Mouse (Mus musculus) C2C12 (cell line): Measurements from ENCODE around the gene Krtap1-4. TPM values are rescaled to one million over a fixed set of nuclear protein-coding genes. Genes with fewer than 3 reads are reported as not detected.

Experiments
- H3K27me3 ChIP-seq: one replicate; pipeline ENCODE4 v1.6.1; 2011; ENCODE audit not compliant: control insufficient read depth, insufficient read depth, insufficient read length
- H3K36me3 ChIP-seq: one replicate; pipeline ENCODE4 v1.6.1; 2011; ENCODE audit not compliant: control insufficient read depth, insufficient read depth
- H3K4me3 ChIP-seq: one replicate; pipeline ENCODE4 v1.5.1; 2011; ENCODE audit warnings: mild to moderate bottlenecking, control low read depth; ENCODE audit not compliant: poor library complexity, insufficient read depth, severe bottlenecking
- H3K79me2 ChIP-seq: one replicate; pipeline ENCODE4 v1.6.1; 2011; ENCODE audit not compliant: control insufficient read depth, insufficient read depth
- H3K79me3 ChIP-seq: one replicate; pipeline ENCODE4 v1.6.1; 2011; ENCODE audit warnings: low read depth, control low read depth
- H3ac ChIP-seq: one replicate; pipeline ENCODE3; 2011; ENCODE audit warnings: low read depth; ENCODE audit not compliant: control insufficient read depth, insufficient read length
- CEBPB ChIP-seq: IDR thresholded peaks from one replicate; pipeline ENCODE4 v1.6.1; 2011; ENCODE audit warnings: low read depth, mild to moderate bottlenecking, control low read depth, moderate library complexity
- CTCF ChIP-seq: IDR thresholded peaks from one replicate; pipeline ENCODE4 v1.5.1; 2011; ENCODE audit not compliant: control insufficient read depth, insufficient read depth, insufficient read length
- FOSL1 ChIP-seq: IDR thresholded peaks from one replicate; pipeline ENCODE4 v1.8.0; 2011; ENCODE audit warnings: mild to moderate bottlenecking, low read length; ENCODE audit not compliant: poor library complexity, insufficient read depth, severe bottlenecking
- MAX ChIP-seq: IDR thresholded peaks from one replicate; pipeline ENCODE4 v1.6.1; 2011; ENCODE audit warnings: mild to moderate bottlenecking, control low read depth
- MYOD1 ChIP-seq: IDR thresholded peaks from one replicate; pipeline ENCODE4 v1.6.1; 2011; ENCODE audit warnings: low read depth; ENCODE audit not compliant: control insufficient read depth, insufficient read length
- MYOG ChIP-seq: IDR thresholded peaks from one replicate; pipeline ENCODE4 v1.6.1; 2011; ENCODE audit not compliant: control insufficient read depth, insufficient read length; ENCODE audit errors: extremely low read depth
- USF1 ChIP-seq: IDR thresholded peaks from one replicate; pipeline ENCODE4 v1.6.1; 2011; ENCODE audit warnings: low read depth, mild to moderate bottlenecking, control low read depth, moderate library complexity
- polyA plus RNA-seq: library from polyadenylated mRNA; unstranded; fragments of >200 nt; fragmentation: generic; extraction: Trizol; gene quantifications from one replicate; pipeline ENCODE4 v1.2.1, GENCODE M21; 2012; ENCODE audit warnings: missing spikeins

Krtap1-4 gene
- polyA plus RNA-seq, 1 experiment, result not detected

GRCm38 (mm10) chr11:99557976-99558745 lies 25.3 kb downstream of the Krtap1-4 start:
- TF ChIP-seq CEBPB, result no peak
- TF ChIP-seq USF1, result no peak
- TF ChIP-seq MAX, result no peak
- TF ChIP-seq FOSL1, result no peak
- TF ChIP-seq MYOD1, result no peak
- TF ChIP-seq MYOG, result no peak
- TF ChIP-seq CTCF, result no peak
- no peaks in the 10 kb centered on the region for H3K36me3 ChIP-seq
- H3K79me3 ChIP-seq, result no peaks in the 10 kb centered on the region
- H3K4me3 ChIP-seq, result no peak overlapping the region
- H3K27me3 ChIP-seq, result no peaks in the 10 kb centered on the region
- no peak overlapping the region for H3ac ChIP-seq
- no peaks in the 10 kb centered on the region for H3K79me2 ChIP-seq

DNA sequence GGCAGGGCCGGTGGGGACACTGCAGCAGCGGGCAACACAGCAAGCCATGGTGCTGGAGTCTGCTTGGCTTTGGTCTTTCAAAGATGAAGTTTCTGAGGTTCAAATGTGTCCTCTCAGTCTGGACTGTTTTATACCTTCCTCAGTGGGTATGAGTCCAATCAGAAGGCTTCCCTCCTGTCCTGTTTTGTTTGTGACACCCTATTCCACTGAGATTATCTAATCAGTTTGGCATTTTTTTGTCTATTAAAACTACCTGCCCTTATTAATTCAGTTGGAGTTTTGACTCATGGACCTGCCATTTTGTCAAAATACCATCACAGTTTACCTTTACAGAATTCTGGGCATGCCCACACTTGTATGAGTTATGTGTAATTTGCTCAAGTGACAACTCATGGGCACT lies 26.7 kb downstream of the Krtap1-4 start, which contains the start of gene Krtap3-2:
Gene Krtap3-2 (minus strand): TSS at position 101 of the 400 bp plus-strand sequence.
- TF ChIP-seq FOSL1, result no peak
- H3K79me2 ChIP-seq, result no peaks in the 10 kb centered on the region

DNA sequence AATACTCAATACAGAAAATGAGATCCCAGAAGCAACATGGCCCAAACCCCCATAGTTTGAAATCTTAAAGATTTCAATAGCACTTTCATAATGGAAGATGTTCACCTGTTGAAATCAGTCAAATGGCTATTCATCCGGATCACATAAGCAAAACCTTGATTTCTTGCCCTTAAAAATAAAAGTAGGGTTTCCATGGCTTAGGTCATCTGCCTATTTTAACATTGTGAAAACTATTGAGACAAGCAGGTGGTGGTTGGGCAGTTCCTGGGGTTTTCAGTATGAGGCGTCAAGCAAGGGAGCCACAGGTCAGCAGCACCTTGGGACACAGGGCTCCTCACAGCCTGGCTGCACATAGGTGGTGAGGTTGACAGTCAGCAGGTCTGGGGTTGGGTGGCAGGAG lies 27.3 kb downstream of the Krtap1-4 start:
- no peaks in the 10 kb centered on the region for H3K79me2 ChIP-seq
- no peak overlapping the region for H3K4me3 ChIP-seq
- H3K27me3 ChIP-seq, result no peaks in the 10 kb centered on the region
- TF ChIP-seq MYOD1 (no peak), CTCF (no peak), MYOG (no peak), USF1 (no peak), MAX (no peak), CEBPB (no peak), FOSL1 (no peak)
- H3K36me3 ChIP-seq, result no peaks in the 10 kb centered on the region
- H3ac ChIP-seq, result no peak overlapping the region
- no peaks in the 10 kb centered on the region for H3K79me3 ChIP-seq

More for the DNA sequence above, 26.7 kb downstream of the Krtap1-4 start, which contains the start of gene Krtap3-2:
- no peak within 1 kb of the TSS for H3K4me3 ChIP-seq
- H3K79me3 ChIP-seq, result no peaks in the 10 kb centered on the region
- H3ac ChIP-seq, result no peak within 1 kb of the TSS
- no peaks in the 10 kb centered on the region for H3K27me3 ChIP-seq
- no peaks in the 10 kb centered on the region for H3K36me3 ChIP-seq

DNA sequence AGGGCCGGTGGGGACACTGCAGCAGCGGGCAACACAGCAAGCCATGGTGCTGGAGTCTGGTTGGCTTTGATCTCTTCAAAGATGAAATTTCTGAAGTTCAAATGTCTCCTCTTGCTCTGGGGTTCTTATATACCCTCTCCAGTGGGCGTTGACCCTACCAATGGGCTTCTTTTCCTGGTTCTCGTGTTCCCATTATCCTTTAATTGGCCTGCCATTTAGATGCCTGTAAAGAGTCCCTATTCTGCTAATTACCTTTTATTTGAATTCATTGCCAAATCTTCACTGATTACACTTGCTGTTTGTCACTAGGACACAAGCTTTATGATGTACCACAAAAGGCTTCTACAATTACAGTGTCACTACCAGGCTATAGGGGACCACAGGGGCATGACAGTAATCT lies 32.7 kb downstream of the Krtap1-4 start, which contains the start of gene Krtap3-3:
Gene Krtap3-3 (minus strand): TSS at position 101 of the 400 bp plus-strand sequence.
- H3K27me3 ChIP-seq, result no peaks in the 10 kb centered on the region
- no peaks in the 10 kb centered on the region for H3K36me3 ChIP-seq
- TF ChIP-seq MYOG (no peak), MAX (no peak), FOSL1 (no peak), MYOD1 (no peak), USF1 (no peak), CTCF (no peak), CEBPB (no peak)
- H3K79me2 ChIP-seq, result no peaks in the 10 kb centered on the region
- no peak within 1 kb of the TSS for H3K4me3 ChIP-seq
- no peaks in the 10 kb centered on the region for H3K79me3 ChIP-seq
- H3ac ChIP-seq, result no peak within 1 kb of the TSS

- no peak for TF ChIP-seq MAX
- no peak for TF ChIP-seq CEBPB
- no peak for TF ChIP-seq FOSL1
- no peak for TF ChIP-seq MYOD1
- no peak for TF ChIP-seq CTCF
- TF ChIP-seq MYOG, result no peak
- no peak for TF ChIP-seq USF1
- no peaks in the 10 kb centered on the region for H3K27me3 ChIP-seq
- no peaks in the 10 kb centered on the region for H3K36me3 ChIP-seq
- no peak overlapping the region for H3ac ChIP-seq
- H3K79me2 ChIP-seq, result no peaks in the 10 kb centered on the region
- H3K79me3 ChIP-seq, result no peaks in the 10 kb centered on the region
- no peak overlapping the region for H3K4me3 ChIP-seq
Measured at GRCm38 (mm10) chr11:99547892-99548291, 35.6 kb downstream of the Krtap1-4 start.

DNA sequence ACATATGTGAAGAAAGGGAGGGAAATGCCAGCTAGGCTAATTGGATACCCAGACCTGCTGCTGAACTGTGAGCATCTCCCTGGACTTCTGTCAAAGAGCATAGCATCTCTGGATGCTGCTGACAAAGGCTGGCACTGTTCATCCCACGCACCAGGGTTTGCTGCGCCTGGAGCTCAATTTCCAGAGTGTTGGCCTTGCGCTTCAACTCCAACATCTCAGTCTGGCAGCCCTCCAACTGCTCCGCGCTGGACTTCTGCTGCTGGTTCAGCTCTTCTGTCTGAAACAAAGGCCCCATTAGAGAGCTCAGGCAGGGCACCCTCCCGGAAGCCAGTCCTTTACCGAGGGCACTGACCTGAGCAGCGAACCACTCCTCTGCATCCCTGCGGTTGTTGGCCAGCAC lies 43.7 kb downstream of the Krtap1-4 start:
- no peaks in the 10 kb centered on the region for H3K79me2 ChIP-seq
- no peak overlapping the region for H3K4me3 ChIP-seq
- no peaks in the 10 kb centered on the region for H3K79me3 ChIP-seq
- no peaks in the 10 kb centered on the region for H3K36me3 ChIP-seq
- TF ChIP-seq CEBPB, result no peak
- no peak for TF ChIP-seq MYOD1
- no peak for TF ChIP-seq FOSL1
- no peak overlapping the region for H3ac ChIP-seq
- no peaks in the 10 kb centered on the region for H3K27me3 ChIP-seq

Other genes starting within 250 kb of the Krtap1-4 start
- not detected for gene Krt26, start 245.7 kb downstream of the Krtap1-4 start, polyA plus RNA-seq
- not detected for gene Krt27, start 232.6 kb downstream of the Krtap1-4 start, polyA plus RNA-seq
- gene Krt28, start 208.8 kb downstream of the Krtap1-4 start, polyA plus RNA-seq, result 0.02 TPM
- gene Krt10, start 194.3 kb downstream of the Krtap1-4 start, polyA plus RNA-seq, result 3.7 TPM
- gene Krt12, start 161.4 kb downstream of the Krtap1-4 start, polyA plus RNA-seq, result not detected
- gene Krt20, start 145.5 kb downstream of the Krtap1-4 start, polyA plus RNA-seq, result not detected
- gene Krt23, start 90.5 kb downstream of the Krtap1-4 start, polyA plus RNA-seq, result not detected
- gene Krt39, start 62.3 kb downstream of the Krtap1-4 start, polyA plus RNA-seq, result not detected
- gene Krt40, start 40.5 kb downstream of the Krtap1-4 start, polyA plus RNA-seq, result not detected
- gene Krtap3-3, start 32.8 kb downstream of the Krtap1-4 start, polyA plus RNA-seq, result not detected
- not detected for gene Krtap3-2, start 26.8 kb downstream of the Krtap1-4 start, polyA plus RNA-seq
- gene Gm11939, start 24.2 kb downstream of the Krtap1-4 start, polyA plus RNA-seq, result not detected
- gene Krtap3-1, start 17.0 kb downstream of the Krtap1-4 start, polyA plus RNA-seq, result not detected
- gene Krtap1-5, start 2.6 kb downstream of the Krtap1-4 start, polyA plus RNA-seq, result 0.04 TPM
- not detected for gene Krtap1-3, start 7.7 kb upstream of the Krtap1-4 start, polyA plus RNA-seq
- not detected for gene Krtap9-3, start 14.5 kb upstream of the Krtap1-4 start, polyA plus RNA-seq
- gene Gm11938, start 19.7 kb upstream of the Krtap1-4 start, polyA plus RNA-seq, result not detected
- gene Gm11937, start 26.5 kb upstream of the Krtap1-4 start, polyA plus RNA-seq, result not detected
- gene Krtap2-4, start 31.2 kb upstream of the Krtap1-4 start, polyA plus RNA-seq, result not detected
- gene Gm11562, start 36.8 kb upstream of the Krtap1-4 start, polyA plus RNA-seq, result not detected
- gene Krtap4-1, start 44.6 kb upstream of the Krtap1-4 start, polyA plus RNA-seq, result not detected
- not detected for gene Krtap4-2, start 51.4 kb upstream of the Krtap1-4 start, polyA plus RNA-seq
- not detected for gene Krtap4-7, start 60.4 kb upstream of the Krtap1-4 start, polyA plus RNA-seq
- not detected for gene Gm11555, start 66.6 kb upstream of the Krtap1-4 start, polyA plus RNA-seq
- not detected for gene Gm11563, start 75.3 kb upstream of the Krtap1-4 start, polyA plus RNA-seq
- gene Krtap4-6, start 82.3 kb upstream of the Krtap1-4 start, polyA plus RNA-seq, result not detected
- not detected for gene Gm14190, start 107.1 kb upstream of the Krtap1-4 start, polyA plus RNA-seq
- not detected for gene Gm14180, start 150.6 kb upstream of the Krtap1-4 start, polyA plus RNA-seq
- gene Gm11595, start 189.3 kb upstream of the Krtap1-4 start, polyA plus RNA-seq, result not detected
- not detected for gene Krtap4-8, start 197.1 kb upstream of the Krtap1-4 start, polyA plus RNA-seq
- not detected for gene Krtap4-9, start 201.5 kb upstream of the Krtap1-4 start, polyA plus RNA-seq
- gene Gm11596, start 209.8 kb upstream of the Krtap1-4 start, polyA plus RNA-seq, result not detected
- not detected for gene Gm11569, start 215.3 kb upstream of the Krtap1-4 start, polyA plus RNA-seq
- gene Gm11554, start 220.8 kb upstream of the Krtap1-4 start, polyA plus RNA-seq, result not detected
- gene Krtap4-13, start 226.2 kb upstream of the Krtap1-4 start, polyA plus RNA-seq, result not detected
- gene Gm11564, start 232.0 kb upstream of the Krtap1-4 start, polyA plus RNA-seq, result not detected